Mouse (Mus musculus): ENCODE results near the gene Rap1a. TPM values are rescaled to one million over a fixed set of nuclear protein-coding genes. Genes with fewer than 3 reads are reported as not detected.

Rap1a gene
- total RNA-seq, 2 experiments from 2014 or later: 63.7 to 64.7 TPM

GRCm38 (mm10) chr3:105800156-105800674 is 921 bp downstream of the Rap1a start:
- intact Hi-C loops (cut with DNase I): loop anchor here (5.0 kb wide), 2 partner anchors 97 to 113 kb away; partner anchors contain the start of gene Ddx20
- no peak for DNase-seq (ENCODE audit: extremely low spot score in 1 of 2, low spot score in 2 of 2)
- peak overlapping the region; percentile 81 for H3K4me3 ChIP-seq
- no peak for TF ChIP-seq CTCF (IDR thresholded peaks at IDR 0.05)
- peak overlapping the region; percentile 79 for H3K27ac ChIP-seq

GRCm38 (mm10) chr3:105799375-105799774 is 1.8 kb downstream of the Rap1a start:
- H3K27ac ChIP-seq: no peak overlapping the region
- no peak for TF ChIP-seq CTCF (IDR thresholded peaks at IDR 0.05)
- no peak for DNase-seq (ENCODE audit: extremely low spot score in 1 of 2, low spot score in 2 of 2)
- intact Hi-C loops (cut with DNase I): no loop called here
- peak overlapping the region; percentile 81 for H3K4me3 ChIP-seq

GRCm38 (mm10) chr3:105798770-105799169 is 2.4 kb downstream of the Rap1a start:
- no peak for DNase-seq (ENCODE audit: extremely low spot score in 1 of 2, low spot score in 2 of 2)
- no peak for TF ChIP-seq CTCF (IDR thresholded peaks at IDR 0.05)
- Histone ChIP-seq H3K27ac (no peak overlapping the region), H3K4me3 (no peak overlapping the region)
- intact Hi-C loops (cut with DNase I): no loop called here

- Histone ChIP-seq H3K4me3 (no peak overlapping the region), H3K27ac (no peak overlapping the region)
- DNase-seq (ENCODE audit: extremely low spot score in 1 of 2, low spot score in 2 of 2): no peak
- intact Hi-C loops (cut with DNase I): no loop called here
- no peak for TF ChIP-seq CTCF (IDR thresholded peaks at IDR 0.05)
These were observed 3.7 kb downstream of the Rap1a start for GRCm38 (mm10) chr3:105797427-105797826.

- H3K4me3 ChIP-seq: no peak overlapping the region
- H3K27ac ChIP-seq: no peak overlapping the region
- intact Hi-C loops (cut with DNase I): no loop called here
- no peak for TF ChIP-seq CTCF (IDR thresholded peaks at IDR 0.05)
- DNase-seq (ENCODE audit: extremely low spot score in 1 of 2, low spot score in 2 of 2): no peak
These were observed 4.4 kb downstream of the Rap1a start for GRCm38 (mm10) chr3:105796761-105797160.

- intact Hi-C loops (cut with DNase I): no loop called here
- TF ChIP-seq CTCF (IDR thresholded peaks at IDR 0.05): no peak
- DNase-seq (ENCODE audit: extremely low spot score in 1 of 2, low spot score in 2 of 2): no peak
- H3K4me3 ChIP-seq: no peak overlapping the region
- H3K27ac ChIP-seq: no peak overlapping the region
These were observed 6.8 kb downstream of the Rap1a start for GRCm38 (mm10) chr3:105794309-105794708.

GRCm38 (mm10) chr3:105792309-105792708 is 8.8 kb downstream of the Rap1a start:
- intact Hi-C loops (cut with DNase I): no loop called here
- H3K4me3 ChIP-seq: no peak overlapping the region
- DNase-seq (ENCODE audit: extremely low spot score in 1 of 2, low spot score in 2 of 2): no peak
- no peak overlapping the region for H3K27ac ChIP-seq
- TF ChIP-seq CTCF (IDR thresholded peaks at IDR 0.05): no peak

- Histone ChIP-seq H3K4me3 (no peak overlapping the region), H3K27ac (no peak overlapping the region)
- intact Hi-C loops (cut with DNase I): no loop called here
- DNase-seq (ENCODE audit: extremely low spot score in 1 of 2, low spot score in 2 of 2): no peak
- no peak for TF ChIP-seq CTCF (IDR thresholded peaks at IDR 0.05)
These were observed 10.0 kb downstream of the Rap1a start for GRCm38 (mm10) chr3:105791129-105791528.

- DNase-seq (ENCODE audit: extremely low spot score in 1 of 2, low spot score in 2 of 2): no peak
These were observed 10.8 kb downstream of the Rap1a start for GRCm38 (mm10) chr3:105790338-105790737.

GRCm38 (mm10) chr3:105789776-105790175 is 11.4 kb downstream of the Rap1a start:
- Histone ChIP-seq H3K27ac (no peak overlapping the region), H3K4me3 (no peak overlapping the region)
- intact Hi-C loops (cut with DNase I): no loop called here
- DNase-seq (ENCODE audit: extremely low spot score in 1 of 2, low spot score in 2 of 2): no peak
- TF ChIP-seq CTCF (IDR thresholded peaks at IDR 0.05): no peak

More at GRCm38 (mm10) chr3:105790338-105790737, 10.8 kb downstream of the Rap1a start:
- no peak for TF ChIP-seq CTCF (IDR thresholded peaks at IDR 0.05)
- H3K27ac ChIP-seq: no peak overlapping the region
- intact Hi-C loops (cut with DNase I): no loop called here
- H3K4me3 ChIP-seq: no peak overlapping the region

GRCm38 (mm10) chr3:105787328-105787727 is 13.8 kb downstream of the Rap1a start:
- H3K4me3 ChIP-seq: no peak overlapping the region

GRCm38 (mm10) chr3:105785865-105786264 is 15.3 kb downstream of the Rap1a start:
- TF ChIP-seq CTCF (IDR thresholded peaks at IDR 0.05): no peak; the same call in 1 of the 2 replicates
- intact Hi-C loops (cut with DNase I): no loop called here
- DNase-seq (ENCODE audit: extremely low spot score in 1 of 2, low spot score in 2 of 2): no peak
- Histone ChIP-seq H3K27ac (no peak overlapping the region), H3K4me3 (no peak overlapping the region)

More at GRCm38 (mm10) chr3:105787328-105787727, 13.8 kb downstream of the Rap1a start:
- no peak for DNase-seq (ENCODE audit: extremely low spot score in 1 of 2, low spot score in 2 of 2)
- H3K27ac ChIP-seq: no peak overlapping the region
- no peak for TF ChIP-seq CTCF (IDR thresholded peaks at IDR 0.05)
- intact Hi-C loops (cut with DNase I): no loop called here

GRCm38 (mm10) chr3:105783809-105784208 is 17.3 kb downstream of the Rap1a start:
- no peak for DNase-seq (ENCODE audit: extremely low spot score in 1 of 2, low spot score in 2 of 2)
- TF ChIP-seq CTCF (IDR thresholded peaks at IDR 0.05): no peak
- Histone ChIP-seq H3K4me3 (no peak overlapping the region), H3K27ac (0 out of 2 replicates have a peak overlapping the region, but pooled peaks have one; percentile 29)
- intact Hi-C loops (cut with DNase I): no loop called here

All from left cerebral cortex, adult 2 months (tissue).